Mouse (Mus musculus): ENCODE results near the gene Gm32717.
"Not testable (repeated sequence)": the region's sequence is repeated elsewhere in the genome, so short reads cannot be mapped to it uniquely, and the experiment has no call there.

The Gm32717 gene

DNA sequence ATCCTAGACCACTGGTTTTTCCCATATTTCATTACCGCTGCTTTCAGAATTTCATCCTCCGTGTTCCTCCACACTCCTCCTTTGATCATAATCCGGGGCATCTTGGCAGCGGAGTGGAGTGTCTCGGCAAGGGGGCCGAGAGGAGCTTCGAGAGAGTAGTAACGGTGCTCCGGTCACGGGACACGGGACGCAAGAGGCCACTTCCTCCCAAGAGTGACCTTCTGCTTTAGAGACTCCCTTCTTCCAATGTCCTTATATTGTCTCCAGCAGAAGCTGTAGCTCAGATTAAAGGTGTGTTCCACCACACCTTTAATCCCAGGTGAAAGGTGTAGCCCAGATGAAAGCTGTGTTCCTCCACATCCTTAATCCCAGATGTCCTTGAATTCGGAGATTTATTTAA lies at the start of gene Gm32717:
Gene Gm32717, minus strand, starts transcription at position 101 of the 400 bp plus-strand sequence.
- not testable (repeated sequence) for DNase-seq (ENCODE audit: extremely low read depth, low read depth, low spot score)

DNA sequence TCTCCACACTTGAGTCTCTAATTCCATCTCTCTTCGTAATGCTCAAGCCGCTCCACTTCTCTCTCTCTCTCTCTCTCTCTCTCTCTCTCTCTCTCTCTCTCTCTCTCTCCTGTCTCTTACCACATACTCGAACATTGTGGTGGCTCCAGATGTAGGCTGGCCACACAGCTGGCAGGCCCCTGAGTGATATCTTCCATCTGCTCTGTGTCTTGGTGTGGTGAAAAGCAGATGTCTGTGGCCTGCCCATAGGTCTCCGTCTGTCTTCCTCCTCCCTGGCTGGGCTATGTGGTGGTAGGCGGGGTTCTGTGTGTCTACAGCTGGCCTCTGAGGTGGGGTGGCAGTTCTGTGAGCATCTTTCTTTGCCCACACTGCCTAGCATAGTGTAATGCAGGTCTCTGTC lies 42.4 kb upstream of the Gm32717 start:
- not testable (repeated sequence) for DNase-seq (ENCODE audit: extremely low read depth, low read depth, low spot score)

DNA sequence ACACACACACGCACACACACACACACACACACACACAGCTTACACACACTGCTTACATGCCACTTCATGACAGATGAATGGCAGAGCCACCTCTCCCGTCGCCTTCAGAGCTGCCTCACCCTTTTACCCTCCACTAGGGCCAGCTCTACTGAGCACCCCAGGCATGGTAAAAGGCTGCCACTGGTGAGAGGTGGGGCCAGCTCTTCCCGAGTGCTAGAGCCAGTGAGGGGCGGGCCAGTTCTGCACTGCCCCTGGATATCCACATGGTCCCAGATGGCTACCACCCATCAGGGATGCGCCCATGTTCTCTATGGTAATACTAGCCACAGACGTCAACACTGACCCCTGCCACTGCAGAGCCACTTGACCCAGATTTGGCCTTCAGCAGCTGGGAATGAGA lies 42.0 kb upstream of the Gm32717 start:
- DNase-seq (ENCODE audit: extremely low read depth, low read depth, low spot score), result not testable (repeated sequence)

DNA sequence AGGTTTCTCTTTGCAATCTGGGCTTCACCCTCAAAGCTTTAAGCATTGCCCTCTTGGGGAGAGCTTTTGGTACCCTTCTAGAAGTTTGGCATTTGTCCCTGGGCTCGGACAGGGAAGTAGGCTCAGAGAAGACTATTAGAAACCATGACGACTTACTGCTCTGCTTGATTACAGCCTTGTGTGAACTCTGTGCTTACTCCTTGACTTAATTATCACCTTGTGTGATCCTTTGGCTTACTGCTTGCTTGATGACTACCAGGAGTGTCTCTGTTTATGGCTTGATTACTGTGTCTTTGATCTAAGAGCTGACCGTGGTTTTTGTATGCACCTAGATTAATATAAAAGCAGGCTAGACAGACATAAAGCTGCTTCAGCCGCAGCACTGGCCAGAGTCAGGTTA lies 37.5 kb upstream of the Gm32717 start:
- not testable (repeated sequence) for DNase-seq (ENCODE audit: extremely low read depth, low read depth, low spot score)

GRCm38 (mm10) chr10:118271416-118271815 lies 30.8 kb upstream of the Gm32717 start:
- DNase-seq (ENCODE audit: extremely low read depth, low read depth, low spot score), result not testable (repeated sequence)

- not testable (repeated sequence) for DNase-seq (ENCODE audit: extremely low read depth, low read depth, low spot score)
Observed at GRCm38 (mm10) chr10:118268812-118269211, 28.2 kb upstream of the Gm32717 start.

- DNase-seq (ENCODE audit: extremely low read depth, low read depth, low spot score), result not testable (repeated sequence)
Observed at GRCm38 (mm10) chr10:118258388-118258787, 17.8 kb upstream of the Gm32717 start, which contains the start of gene Gm32802. TSS of gene Gm32802 (plus strand) at chr10:118258688.

- DNase-seq (ENCODE audit: extremely low read depth, low read depth, low spot score), result no peak
Observed at GRCm38 (mm10) chr10:118250852-118251295, 10.3 kb upstream of the Gm32717 start.

- DNase-seq (ENCODE audit: extremely low read depth, low read depth, low spot score), result not testable (repeated sequence)
Observed at GRCm38 (mm10) chr10:118249006-118249595, 8.5 kb upstream of the Gm32717 start.

- not testable (repeated sequence) for DNase-seq (ENCODE audit: extremely low read depth, low read depth, low spot score)
Observed at GRCm38 (mm10) chr10:118232607-118233006, 8.0 kb downstream of the Gm32717 start.

DNA sequence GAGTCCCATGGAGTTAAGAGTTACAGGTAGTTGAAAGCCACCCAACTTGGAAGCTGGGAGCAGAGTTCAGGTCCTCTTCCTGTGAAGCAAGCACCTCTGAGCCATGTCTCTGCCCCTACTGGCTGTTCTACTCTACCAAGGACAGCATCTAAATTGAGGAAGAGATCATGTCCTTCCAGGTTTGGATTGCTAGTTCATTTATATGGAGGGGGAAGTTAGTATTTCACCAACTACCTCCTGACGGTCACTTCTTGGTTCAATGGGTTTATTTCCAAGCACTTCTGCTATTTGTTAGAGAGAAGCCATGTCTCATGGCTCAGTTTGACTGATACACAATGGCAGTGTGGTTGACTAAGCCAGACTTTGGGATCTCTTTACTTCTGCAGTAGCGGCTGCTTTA lies 13.0 kb downstream of the Gm32717 start:
- DNase-seq (ENCODE audit: extremely low read depth, low read depth, low spot score), result not testable (repeated sequence)

DNA sequence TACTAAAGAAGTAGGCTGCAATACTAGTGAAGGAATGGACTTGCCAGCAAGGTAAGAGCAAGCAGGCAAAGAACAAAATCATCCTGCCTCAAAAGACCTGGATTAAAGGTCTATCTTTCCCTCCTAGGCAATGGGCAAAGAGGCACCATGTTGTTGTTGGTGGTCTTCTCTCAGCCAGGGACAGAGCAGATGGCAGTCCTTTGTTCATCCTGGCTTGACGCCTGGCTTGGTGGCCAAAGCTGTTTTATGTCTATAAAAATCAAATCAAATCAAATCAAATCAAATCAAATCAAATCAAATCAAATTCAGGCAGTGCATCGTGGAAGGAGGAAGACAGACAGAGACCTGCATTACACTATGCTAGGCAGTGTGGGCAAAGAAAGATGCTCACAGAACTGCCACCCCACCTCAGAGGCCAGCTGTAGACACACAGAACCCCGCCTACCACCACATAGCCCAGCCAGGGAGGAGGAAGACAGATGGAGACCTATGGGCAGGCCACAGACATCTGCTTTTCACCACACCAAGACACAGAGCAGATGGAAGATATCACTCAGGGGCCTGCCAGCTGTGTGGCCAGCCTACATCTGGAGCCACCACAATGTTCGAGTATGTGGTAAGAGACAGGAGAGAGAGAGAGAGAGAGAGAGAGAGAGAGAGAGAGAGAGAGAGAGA lies 24.7 kb downstream of the Gm32717 start:
- not testable (repeated sequence) for DNase-seq (ENCODE audit: extremely low read depth, low read depth, low spot score)

DNA sequence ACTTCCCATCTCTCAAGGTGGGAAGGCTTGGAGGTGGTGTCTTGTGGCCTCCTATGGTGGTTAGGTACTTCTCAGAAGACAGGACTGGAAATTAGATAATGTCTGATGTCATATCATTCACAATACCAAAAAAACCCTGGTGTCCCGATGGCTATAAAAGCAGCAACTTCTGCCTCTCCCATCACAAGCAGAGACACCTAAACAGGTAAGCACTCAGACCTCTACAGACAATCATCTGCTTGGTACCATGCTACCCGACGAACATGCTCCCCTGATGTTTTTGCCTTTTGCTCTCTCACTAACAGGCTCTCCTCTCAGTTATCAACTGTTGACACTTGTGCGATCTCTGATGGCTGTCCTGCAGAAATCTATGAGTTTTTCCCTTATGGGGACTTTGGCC lies 35.9 kb downstream of the Gm32717 start, which contains the start of gene Il22:
Gene Il22, plus strand, starts transcription at position 301 of the 400 bp plus-strand sequence.
- no peak for DNase-seq (ENCODE audit: extremely low read depth, low read depth, low spot score)

GRCm38 (mm10) chr10:118195150-118195549 lies 45.4 kb downstream of the Gm32717 start:
- DNase-seq (ENCODE audit: extremely low read depth, low read depth, low spot score), result not testable (repeated sequence)

Measured in fat pad, adult 2 months (tissue).